Mouse (Mus musculus) left cerebral cortex, adult 18-20 months (tissue): ENCODE results near the gene Gm10142. TPM values are rescaled to one million over a fixed set of nuclear protein-coding genes. Genes with fewer than 3 reads are reported as not detected.
"Not testable (repeated sequence)": the region's sequence is repeated elsewhere in the genome, so short reads cannot be mapped to it uniquely, and the experiment has no call there.

Experiments
- DNase-seq, 2 experiments: peaks; one replicate each; pipeline ENCODE4 v3.0.0; 2021 to 2022; ENCODE audit warnings: low spot score in 2 of 2, mixed read lengths in 1 of 2
- long read RNA-seq, 2 experiments: library from polyadenylated mRNA; stranded (forward); transcript quantifications; one replicate each; pipeline ENCODE4 v2.0.0; 2021
- total RNA-seq, 2 experiments: library from RNA; stranded (reverse); gene quantifications; 2 replicates each; pipeline ENCODE4 v1.2.3; 2021

Gm10142 gene
- not detected for total RNA-seq
- long read RNA-seq, experiment 1, result 0 reads
- long read RNA-seq, experiment 2, result 0 reads

- DNase-seq, result no peak
These were observed at the start of gene Gm10142 for GRCm38 (mm10) chr10:77715507-77715906. Gene Gm10142, plus strand, starts transcription at chr10:77715807.

- DNase-seq, result no peak
These were observed 49.3 kb upstream of the Gm10142 start for GRCm38 (mm10) chr10:77666342-77666741.

GRCm38 (mm10) chr10:77667402-77667801 is 48.2 kb upstream of the Gm10142 start:
- DNase-seq, result peak; percentile 21 to 44

GRCm38 (mm10) chr10:77670710-77671109 is 44.9 kb upstream of the Gm10142 start:
- DNase-seq, result no peak

GRCm38 (mm10) chr10:77671519-77671918 is 44.1 kb upstream of the Gm10142 start:
- no peak for DNase-seq

- no peak for DNase-seq
These were observed 41.8 kb upstream of the Gm10142 start for GRCm38 (mm10) chr10:77673765-77674164.

- no peak for DNase-seq
These were observed 38.0 kb upstream of the Gm10142 start for GRCm38 (mm10) chr10:77677562-77677961.

- DNase-seq, result peak; percentile 14 to 39
These were observed 32.6 kb upstream of the Gm10142 start for GRCm38 (mm10) chr10:77682994-77683393.

- no peak for DNase-seq
These were observed 31.4 kb upstream of the Gm10142 start for GRCm38 (mm10) chr10:77684181-77684580.

GRCm38 (mm10) chr10:77685895-77686664 is 29.5 kb upstream of the Gm10142 start, which contains the start of gene Tspear:
Gene Tspear, plus strand, starts transcription at chr10:77686569.
- DNase-seq, result no peak

- DNase-seq, result no peak
These were observed 28.6 kb upstream of the Gm10142 start for GRCm38 (mm10) chr10:77687021-77687420.

GRCm38 (mm10) chr10:77690356-77690807 is 25.2 kb upstream of the Gm10142 start, which contains the start of gene Gm19402:
Gene Gm19402, minus strand, starts transcription at chr10:77690757.
- DNase-seq, result not testable (repeated sequence)

GRCm38 (mm10) chr10:77697133-77697532 is 18.5 kb upstream of the Gm10142 start, which contains the start of gene Gm9508:
Gene Gm9508, minus strand, starts transcription at chr10:77697233.
- DNase-seq, result no peak

GRCm38 (mm10) chr10:77706326-77706725 is 9.3 kb upstream of the Gm10142 start, which contains the start of gene Gm10272:
Gene Gm10272, plus strand, starts transcription at chr10:77706626.
- no peak for DNase-seq

- DNase-seq, result no peak
These were observed 5.8 kb upstream of the Gm10142 start for GRCm38 (mm10) chr10:77709831-77710230.

GRCm38 (mm10) chr10:77711157-77711556 is 4.5 kb upstream of the Gm10142 start, which contains the start of gene Gm10024:
Gene Gm10024, plus strand, starts transcription at chr10:77711457.
- DNase-seq, result not testable (repeated sequence)

- DNase-seq, result no peak
These were observed 1.9 kb upstream of the Gm10142 start for GRCm38 (mm10) chr10:77713734-77714133.

- DNase-seq, result not testable (repeated sequence)
These were observed 4.7 kb downstream of the Gm10142 start, which contains the start of gene Krtap12-1 for GRCm38 (mm10) chr10:77720299-77720698. Gene Krtap12-1, plus strand, starts transcription at chr10:77720599.

- no peak for DNase-seq
These were observed 9.2 kb downstream of the Gm10142 start for GRCm38 (mm10) chr10:77724855-77725254.

GRCm38 (mm10) chr10:77726186-77726585 is 10.6 kb downstream of the Gm10142 start, which contains the start of gene Gm10100:
Gene Gm10100, plus strand, starts transcription at chr10:77726486.
- DNase-seq, result no peak

- no peak for DNase-seq
These were observed 12.7 kb downstream of the Gm10142 start for GRCm38 (mm10) chr10:77728280-77728679.

GRCm38 (mm10) chr10:77729241-77729640 is 13.6 kb downstream of the Gm10142 start:
- no peak for DNase-seq
